Mouse (Mus musculus): ENCODE measurements around the gene Fcnb.

DNA sequence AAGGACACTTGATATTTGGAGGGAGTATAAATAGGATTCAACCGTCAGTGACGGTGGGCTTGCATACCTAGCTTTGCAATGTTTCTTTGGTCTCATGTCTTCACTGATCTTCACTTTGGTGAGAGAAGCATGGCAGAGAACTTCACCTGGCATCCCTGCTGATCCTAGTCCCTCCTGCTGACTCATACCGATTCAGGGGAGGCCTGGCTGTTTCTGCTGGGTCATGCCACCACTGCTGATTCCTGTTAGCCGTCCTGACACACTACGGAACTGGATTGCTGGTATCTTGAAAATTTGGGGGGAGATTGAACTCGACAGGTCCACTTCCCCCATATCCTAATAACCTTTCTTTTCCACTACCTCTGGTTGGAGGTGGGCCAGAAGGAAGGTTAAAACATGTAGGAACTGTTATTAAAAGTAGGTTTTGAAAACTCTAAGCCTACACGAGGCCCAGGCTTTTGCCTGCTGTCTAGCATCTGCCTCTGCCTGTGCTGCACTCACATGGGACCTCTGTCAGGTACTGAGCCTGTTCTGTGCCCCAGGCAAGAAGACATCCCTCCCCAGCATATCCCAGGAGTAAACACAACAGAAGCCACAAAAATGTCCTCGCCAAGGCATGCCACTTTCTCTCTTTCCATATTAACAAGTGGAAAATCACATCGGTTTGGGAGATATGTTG, 39.6 kb downstream of the Fcnb start:
- TF ChIP-seq CTCF (IDR thresholded peaks at IDR 0.05; ENCODE audit: control insufficient read depth, insufficient read depth, insufficient replicate concordance, low read depth, low read length) (no peak), POLR2A (IDR thresholded peaks at IDR 0.05; ENCODE audit: control insufficient read depth, low read depth, low read length) (no peak)
